Mouse (Mus musculus) hindbrain, embryonic 15.5 days (tissue): ENCODE measurements around the gene Spag9. TPM values are rescaled to one million over a fixed set of nuclear protein-coding genes. Genes with fewer than 3 reads are reported as not detected.

ENCODE experiments used
- ATAC-seq: fragments of 200-750 bp; cut with Nextera tagmentation; 2 replicates; pipeline ENCODE4 v1.8.0; 2017; ENCODE audit warnings: low read depth, moderate number of reproducible peaks, moderate TSS enrichment; ENCODE audit not compliant: low FRiP score
- H3K27ac ChIP-seq: fragments of 300-500 bp; sonication (generic); replicated peaks from 2 replicates; pipeline ENCODE4 v1.5.1; 2015; ENCODE audit warnings: mild to moderate bottlenecking, inconsistent platforms
- H3K27me3 ChIP-seq: fragments of 300-500 bp; sonication (generic); 2 replicates; pipeline ENCODE4 v1.6.1; 2015; ENCODE audit warnings: control low read depth, inconsistent platforms
- H3K36me3 ChIP-seq: fragments of 300-500 bp; sonication (generic); 2 replicates; pipeline ENCODE4 v1.6.1; 2015; ENCODE audit warnings: control low read depth, inconsistent platforms
- H3K4me1 ChIP-seq: fragments of 300-500 bp; sonication (generic); replicated peaks from 2 replicates; pipeline ENCODE4 v1.6.1; 2015; ENCODE audit warnings: control low read depth, inconsistent platforms
- H3K4me2 ChIP-seq: fragments of 300-500 bp; sonication (generic); 2 replicates; pipeline ENCODE4 v1.6.1; 2015; ENCODE audit warnings: moderate library complexity, mild to moderate bottlenecking, inconsistent platforms
- H3K4me3 ChIP-seq: fragments of 300-500 bp; sonication (generic); 2 replicates; pipeline ENCODE4 v1.5.1; 2015; ENCODE audit warnings: mild to moderate bottlenecking, inconsistent platforms
- H3K9ac ChIP-seq: fragments of 300-500 bp; sonication (generic); 2 replicates; pipeline ENCODE4 v1.6.1; 2015; ENCODE audit warnings: inconsistent platforms
- H3K9me3 ChIP-seq: fragments of 300-500 bp; sonication (generic); 2 replicates; pipeline ENCODE4 v1.6.1; 2016; ENCODE audit warnings: control low read depth, inconsistent platforms
- WGBS: fragments of 180-500 bp; shearing (Covaris S2); methylation state at CpG from one replicate; pipeline ENCODE4 v1.1.7; 2015; 5-methylcytosine and 5-hydroxymethylcytosine counted together
- polyA plus RNA-seq: library from polyadenylated mRNA; unstranded; fragments of >200 nt; fragmentation: Nextera tagmentation; extraction: Ambion mirVana; gene quantifications from 2 replicates; pipeline ENCODE4 v1.2.1, GENCODE M21; 2015

Spag9 gene
- polyA plus RNA-seq, result 77.4 and 89.5 TPM in 2 replicates

DNA sequence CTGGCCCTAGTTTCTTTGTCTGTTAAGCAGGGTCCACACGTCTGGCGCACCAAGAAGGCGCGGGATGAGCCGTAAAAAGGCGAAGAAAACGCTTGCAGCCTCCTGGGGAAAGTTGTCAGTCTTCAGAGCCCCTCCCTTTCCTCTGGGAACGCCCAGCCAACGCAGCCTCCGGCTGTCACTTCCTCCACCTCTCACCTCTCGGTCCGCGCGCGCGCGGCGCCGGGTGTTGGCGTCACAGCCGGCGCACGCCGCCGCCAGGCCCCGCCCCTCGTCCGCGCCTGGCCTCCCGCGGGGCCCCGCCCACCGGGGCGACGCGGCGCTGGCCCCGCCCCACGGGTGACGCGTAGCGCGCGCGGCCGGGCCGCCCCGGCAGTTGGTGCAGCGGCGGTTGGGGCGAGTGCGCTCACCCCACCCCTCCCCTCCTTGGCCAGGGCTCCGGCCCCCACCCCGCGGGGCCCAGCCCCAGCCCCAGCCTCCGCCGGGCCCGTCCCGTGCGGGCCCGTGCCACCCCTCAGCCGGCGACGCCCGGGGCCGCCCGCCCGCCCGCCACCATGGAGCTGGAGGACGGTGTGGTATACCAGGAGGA, at the start of gene Spag9:
Gene Spag9 (plus strand): TSS at position 372 of the 586 bp plus-strand sequence.
- Histone ChIP-seq H3K36me3 (no peaks in the 10 kb centered on the region), H3K9me3 (no peaks in the 10 kb centered on the region), H3K27ac (peak within 1 kb of the TSS; percentile 97), H3K4me1 (peaks cover 39% of the 10 kb centered on the region), H3K9ac (peak within 1 kb of the TSS; percentile 89), H3K4me2 (peak within 1 kb of the TSS; percentile 87), H3K4me3 (peak within 1 kb of the TSS; percentile 93), H3K27me3 (0 out of 2 replicates have a peak, but pooled peaks cover 3% of the 10 kb centered on the region)
- peak; percentile 92 for ATAC-seq
- WGBS, result under 1% methylated on average over 52 of the region's 70 CpGs

DNA sequence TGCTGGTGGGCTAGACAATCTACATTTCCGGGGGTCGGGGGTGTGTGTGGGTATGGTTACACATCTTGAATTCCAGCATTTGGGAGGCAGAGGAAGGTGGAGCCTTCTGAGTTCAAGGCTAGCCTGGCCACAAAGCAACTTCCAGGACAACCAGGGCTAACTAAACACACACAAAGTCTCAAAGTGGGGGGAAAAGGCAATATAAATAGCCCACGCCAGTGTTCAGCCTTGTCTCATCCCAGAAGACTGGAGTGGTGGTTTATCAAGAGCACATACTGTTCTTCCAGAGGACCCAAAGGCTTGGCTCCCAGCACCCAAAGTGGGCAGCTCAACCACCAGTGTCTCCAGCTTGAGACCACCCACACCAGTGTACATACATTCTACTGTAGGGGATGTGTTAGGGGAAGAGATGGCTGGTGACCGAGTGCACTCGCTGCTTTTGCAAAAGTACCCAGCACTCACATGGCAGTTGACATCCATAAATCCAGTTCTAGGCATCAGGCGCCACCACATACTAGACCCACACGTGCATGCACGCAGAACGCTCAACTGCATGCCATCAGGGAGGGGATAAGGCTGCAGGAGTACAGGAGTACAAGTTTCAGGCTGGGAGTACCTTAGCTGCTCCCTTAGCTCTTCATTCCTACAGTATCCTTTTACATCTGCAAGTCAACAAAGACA, 46.9 kb upstream of the Spag9 start:
- Histone ChIP-seq H3K27ac (no peak overlapping the region), H3K9me3 (no peaks in the 10 kb centered on the region), H3K27me3 (no peaks in the 10 kb centered on the region), H3K36me3 (peaks cover 35% of the 10 kb centered on the region), H3K4me3 (no peak overlapping the region), H3K9ac (no peak overlapping the region), H3K4me1 (peaks cover 18% of the 10 kb centered on the region), H3K4me2 (no peak overlapping the region)
- no peak for ATAC-seq
- 92% methylated on average over 9 of the region's 9 CpGs for WGBS

DNA sequence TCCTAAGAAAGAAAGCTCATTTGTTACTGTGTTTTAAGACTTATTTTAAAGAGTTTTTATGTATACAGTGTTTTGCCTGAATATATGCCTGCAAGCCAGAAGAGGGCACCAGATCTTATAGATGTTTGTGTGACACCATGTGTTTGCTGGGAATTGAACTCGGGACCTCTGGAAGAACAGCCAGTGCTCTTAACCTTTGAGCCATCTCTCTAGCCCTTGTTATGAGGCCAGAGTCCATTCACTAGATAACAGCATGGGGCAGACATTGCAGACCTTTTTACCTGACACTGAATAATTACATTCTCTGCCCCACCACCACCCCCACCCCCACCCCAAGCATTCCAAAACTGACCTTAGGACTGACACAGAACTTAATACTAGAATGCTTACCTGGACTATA, 45.8 kb upstream of the Spag9 start:
- no peak overlapping the region for H3K4me2 ChIP-seq
- H3K9me3 ChIP-seq, result no peaks in the 10 kb centered on the region
- no peak for ATAC-seq
- peaks cover 35% of the 10 kb centered on the region for H3K36me3 ChIP-seq
- H3K4me3 ChIP-seq, result no peak overlapping the region
- H3K9ac ChIP-seq, result no peak overlapping the region
- H3K4me1 ChIP-seq, result peaks cover 25% of the 10 kb centered on the region
- no peak overlapping the region for H3K27ac ChIP-seq
- WGBS, result 93% methylated on average over 1 of the region's 1 CpGs
- no peaks in the 10 kb centered on the region for H3K27me3 ChIP-seq

DNA sequence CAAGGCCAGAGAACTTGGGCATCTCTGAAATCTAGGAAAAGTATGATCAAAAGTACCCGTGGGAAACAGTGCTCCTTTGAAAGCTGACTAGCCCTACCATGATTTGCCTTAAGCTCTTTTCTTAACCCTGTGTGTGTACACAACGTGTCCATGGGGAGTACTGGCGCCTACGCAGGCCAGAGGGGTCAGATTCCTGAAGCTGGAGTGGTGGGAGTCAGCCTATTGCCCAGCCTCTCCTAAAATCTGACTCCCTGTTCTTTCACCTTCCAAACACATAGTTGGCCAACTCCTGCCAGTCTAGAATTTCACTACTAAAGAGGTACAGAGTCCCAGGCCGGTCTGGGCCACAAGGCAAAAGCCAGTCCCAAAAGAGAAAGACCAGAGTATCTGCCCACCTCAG, 43.5 kb upstream of the Spag9 start:
- Histone ChIP-seq H3K9me3 (no peaks in the 10 kb centered on the region), H3K4me3 (no peak overlapping the region), H3K4me1 (peaks cover 33% of the 10 kb centered on the region), H3K4me2 (no peak overlapping the region), H3K27ac (no peak overlapping the region), H3K27me3 (no peaks in the 10 kb centered on the region), H3K9ac (no peak overlapping the region), H3K36me3 (peaks cover 30% of the 10 kb centered on the region)
- ATAC-seq, result no peak
- 78% methylated on average over 5 of the region's 5 CpGs for WGBS

DNA sequence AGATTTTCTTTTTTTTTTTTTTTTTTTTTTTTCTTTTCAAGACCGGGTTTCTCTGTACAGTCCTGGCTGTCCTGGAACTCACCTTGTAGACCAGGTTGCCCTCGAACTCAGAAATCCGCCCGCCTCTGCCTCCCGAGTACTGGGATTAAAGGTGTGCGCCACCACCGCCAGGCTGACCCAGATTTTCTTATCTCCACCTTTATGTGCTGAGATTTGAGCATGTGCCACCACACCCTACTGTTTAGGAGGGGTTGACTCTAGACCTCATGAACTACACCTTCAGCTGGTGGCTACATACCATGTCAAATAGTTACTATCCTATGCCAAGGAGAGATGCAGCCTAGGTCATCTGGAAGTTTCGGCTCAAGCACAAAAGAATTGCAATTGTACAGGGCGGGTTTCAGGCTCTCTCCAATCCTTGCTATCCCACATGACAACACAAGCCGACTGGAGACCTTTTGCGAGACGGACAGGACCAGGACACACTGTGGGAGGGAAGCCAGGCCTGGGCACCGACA, 41.1 kb upstream of the Spag9 start:
- Histone ChIP-seq H3K4me2 (peak overlapping the region; percentile 75), H3K27ac (peak overlapping the region; percentile 88), H3K4me3 (peak overlapping the region; percentile 76), H3K4me1 (peaks cover 33% of the 10 kb centered on the region), H3K9ac (peak overlapping the region; percentile 67), H3K27me3 (no peaks in the 10 kb centered on the region), H3K36me3 (peaks cover 36% of the 10 kb centered on the region), H3K9me3 (no peaks in the 10 kb centered on the region)
- ATAC-seq, result no peak
- WGBS, result 46% methylated on average over 13 of the region's 13 CpGs

DNA sequence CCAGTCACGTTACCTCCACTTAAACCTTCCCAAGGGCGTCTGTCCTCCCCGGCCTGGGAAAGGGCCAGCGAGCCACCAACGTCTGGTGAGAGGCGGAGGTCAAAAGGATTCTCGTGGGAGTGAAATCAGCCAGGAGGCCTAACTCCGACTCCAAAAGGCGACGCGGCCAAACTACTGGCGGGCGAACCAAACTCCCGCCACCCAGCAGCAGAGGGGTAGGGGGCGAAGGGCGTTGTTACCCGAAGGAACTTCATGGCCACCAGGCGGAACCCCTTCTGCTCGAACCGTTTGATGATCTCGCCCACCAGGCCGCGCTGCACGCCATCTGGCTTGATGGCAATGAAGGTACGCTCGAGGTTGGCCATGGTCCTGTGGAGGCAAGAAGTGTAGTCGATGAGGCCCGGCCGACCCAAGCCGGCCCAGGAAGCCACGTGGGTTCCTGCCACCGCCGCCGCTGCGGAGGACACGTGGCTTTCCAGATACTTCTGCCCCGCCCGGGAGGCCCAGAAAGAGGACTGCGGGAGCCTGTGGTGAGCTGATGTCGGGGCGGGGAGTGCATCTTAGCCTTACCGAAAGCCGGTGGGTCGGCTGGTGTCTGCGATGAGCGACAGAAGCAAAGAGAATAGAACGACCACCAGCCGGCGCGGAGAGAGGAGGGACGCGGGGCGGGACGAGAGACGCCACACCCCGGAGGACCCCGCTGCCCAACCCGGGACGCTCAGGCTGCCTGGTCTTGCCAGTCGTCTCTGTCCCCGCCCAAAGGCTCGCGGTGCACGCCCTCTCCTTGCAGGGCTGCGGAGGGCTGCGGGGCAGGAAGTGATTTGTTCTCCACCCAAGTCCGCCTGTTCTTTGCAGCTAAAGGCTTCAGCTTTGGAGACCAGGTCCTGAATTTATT, 40.4 kb upstream of the Spag9 start:
- peak overlapping the region; percentile 88 for H3K27ac ChIP-seq
- peak; percentile 95 for ATAC-seq
- peak overlapping the region; percentile 76 for H3K4me3 ChIP-seq
- H3K9me3 ChIP-seq, result no peaks in the 10 kb centered on the region
- H3K36me3 ChIP-seq, result peaks cover 37% of the 10 kb centered on the region
- peak overlapping the region; percentile 75 for H3K4me2 ChIP-seq
- H3K27me3 ChIP-seq, result no peaks in the 10 kb centered on the region
- under 1% methylated on average over 67 of the region's 67 CpGs for WGBS
- H3K4me1 ChIP-seq, result peaks cover 33% of the 10 kb centered on the region
- peak overlapping the region; percentile 67 for H3K9ac ChIP-seq

DNA sequence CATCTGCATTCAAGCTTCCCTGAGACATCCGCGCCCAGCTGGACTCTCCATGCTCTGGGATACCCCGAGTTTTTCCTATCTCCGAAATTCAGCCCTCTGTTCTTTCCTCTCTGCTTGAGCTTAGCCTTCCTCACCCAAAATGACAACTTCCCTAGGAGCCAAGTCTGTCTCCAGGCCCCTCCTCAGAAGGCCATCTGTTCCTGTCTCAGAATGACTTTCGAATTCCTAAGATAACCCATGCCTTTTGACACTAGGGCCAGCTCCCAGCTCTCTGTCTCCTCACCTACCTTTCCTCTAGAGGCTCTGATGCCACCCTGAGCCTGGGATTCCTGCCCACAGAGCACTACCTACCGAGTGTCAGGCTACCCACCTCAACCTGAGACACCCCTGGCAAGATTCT, 39.7 kb upstream of the Spag9 start, which contains the start of gene Nme2:
Gene Nme2 (minus strand): TSS at position 101 of the 400 bp plus-strand sequence.
- Histone ChIP-seq H3K27me3 (no peaks in the 10 kb centered on the region), H3K4me1 (peaks cover 33% of the 10 kb centered on the region), H3K4me3 (peak within 1 kb of the TSS; percentile 76), H3K4me2 (peak within 1 kb of the TSS; percentile 75), H3K27ac (peak within 1 kb of the TSS; percentile 88), H3K9me3 (no peaks in the 10 kb centered on the region), H3K36me3 (peaks cover 36% of the 10 kb centered on the region), H3K9ac (peak within 1 kb of the TSS; percentile 67)
- peak; percentile 13; the same call in 1 of the 2 replicates for ATAC-seq
- WGBS, result 3% methylated on average over 6 of the region's 6 CpGs

DNA sequence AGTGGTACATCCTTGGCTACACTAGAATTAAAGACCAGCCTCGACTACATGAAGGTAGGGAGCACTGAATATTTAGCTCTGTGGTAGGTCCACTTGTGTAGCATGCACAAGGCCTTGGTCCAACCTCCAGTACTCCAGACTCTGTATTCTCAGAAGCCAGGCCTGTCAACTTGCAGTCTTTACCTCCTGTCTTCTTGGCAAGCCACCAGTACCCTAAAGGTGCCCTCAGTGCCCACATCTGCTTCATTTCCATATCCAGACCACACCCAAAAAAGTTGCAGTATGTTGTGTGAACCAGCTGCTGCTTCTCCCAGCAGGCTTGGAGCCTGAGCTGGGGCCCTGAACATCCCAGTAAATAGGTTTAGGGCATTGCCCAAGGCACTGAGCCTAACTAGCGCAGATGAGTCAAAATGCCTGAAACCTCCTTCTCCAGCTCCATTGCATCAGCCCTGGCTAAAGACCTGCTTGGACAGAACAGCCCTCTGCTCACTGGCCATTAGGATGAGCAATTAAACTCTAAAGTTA, 38.8 kb upstream of the Spag9 start:
- peaks cover 43% of the 10 kb centered on the region for H3K36me3 ChIP-seq
- no peak for ATAC-seq

DNA sequence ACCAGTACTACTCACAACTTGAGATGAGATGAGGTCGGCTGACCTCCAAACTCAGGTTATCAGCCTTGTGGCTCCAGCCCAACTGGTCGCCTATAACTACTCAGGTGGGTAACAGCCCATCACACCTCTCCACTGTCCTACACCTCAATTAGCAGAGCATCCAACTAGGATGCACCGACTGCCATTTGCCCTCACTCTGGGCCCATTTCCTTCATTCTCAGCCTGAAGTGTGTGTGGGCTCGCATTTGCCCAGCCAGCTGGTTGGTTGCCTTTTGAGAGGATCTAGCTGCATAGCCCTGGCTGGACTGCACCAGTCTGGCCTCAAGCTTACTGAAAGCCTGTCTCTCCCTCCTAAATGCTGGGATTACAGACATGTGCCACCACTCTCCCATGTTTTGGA, 38.1 kb upstream of the Spag9 start:
- 84% methylated on average over 4 of the region's 4 CpGs for WGBS
- Histone ChIP-seq H3K9ac (no peak overlapping the region), H3K4me2 (no peak overlapping the region), H3K27me3 (no peaks in the 10 kb centered on the region), H3K27ac (no peak overlapping the region), H3K9me3 (no peaks in the 10 kb centered on the region), H3K36me3 (peaks cover 46% of the 10 kb centered on the region), H3K4me3 (no peak overlapping the region), H3K4me1 (peaks cover 25% of the 10 kb centered on the region)
- ATAC-seq, result no peak

More for the DNA sequence above, 38.8 kb upstream of the Spag9 start:
- Histone ChIP-seq H3K27me3 (no peaks in the 10 kb centered on the region), H3K4me1 (peaks cover 32% of the 10 kb centered on the region), H3K4me3 (no peak overlapping the region), H3K9me3 (no peaks in the 10 kb centered on the region), H3K27ac (no peak overlapping the region; the same call in 1 of the 2 replicates), H3K4me2 (no peak overlapping the region), H3K9ac (no peak overlapping the region)
- 94% methylated on average over 2 of the region's 2 CpGs for WGBS

DNA sequence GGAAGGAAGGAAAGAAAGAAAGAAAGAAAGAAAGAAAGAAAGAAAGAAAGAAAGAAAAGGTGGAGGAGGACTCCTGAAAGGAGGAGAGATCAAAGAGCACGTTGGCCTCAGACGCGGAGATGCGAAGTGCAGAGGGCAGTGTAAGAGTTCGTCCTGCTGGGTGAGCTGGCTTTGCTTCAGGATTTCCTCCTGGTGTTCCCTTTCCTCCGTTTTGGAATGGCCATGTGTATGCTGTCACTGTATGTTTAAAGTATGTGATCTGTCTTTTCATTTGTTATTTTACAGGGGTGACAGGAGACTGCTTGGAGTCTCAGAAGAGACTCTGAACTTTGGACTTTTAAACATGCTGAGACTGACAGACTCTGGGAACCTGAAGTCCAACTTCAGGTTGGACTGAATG, 34.4 kb upstream of the Spag9 start:
- Histone ChIP-seq H3K27ac (no peak overlapping the region), H3K9ac (no peak overlapping the region), H3K9me3 (no peaks in the 10 kb centered on the region), H3K4me1 (peaks cover 11% of the 10 kb centered on the region), H3K36me3 (peaks cover 76% of the 10 kb centered on the region), H3K27me3 (no peaks in the 10 kb centered on the region), H3K4me2 (no peak overlapping the region), H3K4me3 (no peak overlapping the region)
- ATAC-seq, result no peak
- 91% methylated on average over 6 of the region's 6 CpGs for WGBS

DNA sequence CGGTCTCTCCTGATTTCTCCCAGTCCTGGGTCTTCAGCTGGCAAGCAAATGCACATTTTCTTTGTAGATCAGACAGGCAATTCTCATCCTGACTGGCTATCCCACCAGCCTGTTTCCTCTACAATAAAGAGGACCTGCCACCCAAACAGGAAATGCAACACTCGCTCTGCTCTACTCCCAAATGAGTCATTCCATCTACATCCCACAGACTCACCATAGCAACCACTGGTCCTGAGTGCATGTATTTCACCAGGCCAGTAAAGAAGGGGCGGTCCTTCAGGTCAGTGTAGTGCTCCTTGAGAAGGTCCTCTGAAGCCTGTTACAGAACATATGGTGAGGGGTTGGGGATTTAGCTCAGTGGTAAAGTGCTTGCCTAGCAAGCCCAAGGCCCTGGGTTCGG, 32.9 kb upstream of the Spag9 start:
- peaks cover 20% of the 10 kb centered on the region for H3K4me1 ChIP-seq
- H3K4me3 ChIP-seq, result no peak overlapping the region
- no peaks in the 10 kb centered on the region for H3K9me3 ChIP-seq
- no peak for ATAC-seq
- H3K4me2 ChIP-seq, result no peak overlapping the region
- WGBS, result 78% methylated on average over 4 of the region's 4 CpGs
- peaks cover 74% of the 10 kb centered on the region for H3K36me3 ChIP-seq
- H3K27me3 ChIP-seq, result no peaks in the 10 kb centered on the region
- H3K27ac ChIP-seq, result no peak overlapping the region
- H3K9ac ChIP-seq, result no peak overlapping the region
